Mouse (Mus musculus) retina, postnatal 7 days (tissue): ENCODE data around the gene Shisa8.

Experiments
- DNase-seq: peaks from one replicate; pipeline ENCODE4 v3.0.0-alpha.2; 2012; ENCODE audit warnings: low read depth, low spot score

Gene Shisa8

DNA sequence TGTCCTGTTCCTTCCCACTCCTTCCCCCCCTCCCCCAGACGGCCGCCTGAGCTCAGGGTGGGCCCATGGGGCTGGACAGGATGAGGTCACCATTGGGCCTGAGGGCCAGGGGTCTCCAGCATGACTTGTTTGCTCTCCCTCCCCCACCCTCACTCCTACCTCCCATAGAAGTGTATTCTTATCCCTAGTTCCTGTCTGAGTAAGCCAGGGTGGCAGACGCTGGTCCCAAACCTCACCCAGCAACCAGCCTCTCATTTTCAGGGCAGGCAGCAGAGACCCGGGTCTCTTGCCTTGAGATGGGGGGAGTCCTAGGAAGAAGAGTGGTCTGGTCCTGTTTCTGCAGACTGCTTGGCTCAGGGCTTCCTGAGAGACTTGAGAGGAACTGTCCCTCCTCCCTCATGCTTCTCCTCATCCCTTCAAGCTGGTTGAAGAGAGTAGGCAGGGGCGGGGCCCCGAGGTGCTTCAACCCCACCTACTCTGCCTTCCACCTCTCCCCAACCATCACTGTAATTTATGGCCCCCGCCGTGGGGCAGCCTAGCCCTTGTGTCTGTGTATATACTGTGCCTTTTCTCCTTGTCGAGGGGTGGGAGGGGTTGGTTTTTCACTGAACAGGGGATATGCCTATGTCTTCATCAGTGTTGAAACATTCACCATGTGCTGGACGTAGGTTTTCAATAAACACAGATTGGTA, 7.8 kb downstream of the Shisa8 start:
- DNase-seq: no peak

DNA sequence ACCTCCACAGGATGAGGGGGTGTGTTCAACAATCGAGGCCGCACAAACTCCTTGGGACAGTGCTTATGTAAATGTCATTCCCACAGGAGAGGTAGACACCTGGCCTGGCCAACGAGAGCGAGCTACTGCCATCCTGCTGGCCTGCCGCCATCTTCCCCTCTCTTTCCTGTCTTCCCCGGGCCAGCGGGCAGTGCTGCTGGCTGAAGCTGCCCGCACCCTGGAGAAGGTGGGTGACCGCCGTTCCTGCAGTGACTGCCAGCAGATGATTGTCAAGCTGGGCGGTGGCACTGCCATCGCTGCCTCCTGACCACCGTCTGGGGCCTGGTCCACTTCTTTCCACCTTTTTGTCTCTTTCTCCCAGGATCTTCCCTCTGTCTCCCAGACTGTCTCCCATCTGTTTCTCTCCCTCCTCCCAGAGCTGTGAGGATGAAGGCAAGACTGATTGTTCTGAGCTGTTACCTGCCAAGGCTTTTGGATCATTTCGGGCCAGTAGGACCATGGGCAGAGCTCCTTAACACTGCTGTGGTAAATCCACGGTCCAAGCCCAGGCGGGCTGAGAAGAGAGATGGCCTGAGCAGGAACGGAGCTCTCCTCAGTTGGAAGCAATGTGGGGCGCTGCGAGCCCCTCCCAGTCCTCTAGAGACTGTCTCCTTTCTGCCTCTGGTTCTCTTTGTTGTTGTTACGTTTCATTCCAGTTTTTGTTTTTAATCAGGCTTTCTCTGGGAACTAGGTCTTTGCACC, 8.8 kb downstream of the Shisa8 start:
- DNase-seq: no peak

DNA sequence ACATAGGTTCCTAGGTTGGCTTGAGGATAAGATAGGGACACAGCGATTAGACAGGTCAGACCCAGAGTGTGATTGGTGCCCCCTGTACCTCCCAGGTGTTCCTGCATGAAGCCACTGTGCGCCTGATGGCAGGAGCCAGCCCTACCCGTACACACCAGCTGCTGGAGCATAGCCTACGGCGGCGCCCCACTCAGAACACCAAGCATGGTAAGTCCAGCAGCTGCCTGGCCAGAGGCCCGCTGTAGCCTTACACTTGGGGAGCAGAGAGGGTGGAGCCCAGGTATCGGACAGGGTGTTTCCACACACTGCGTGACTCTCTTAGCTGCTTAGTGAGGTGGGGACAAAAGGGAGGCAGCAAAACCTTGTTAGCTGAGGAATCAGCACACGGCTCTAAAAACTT, 9.5 kb downstream of the Shisa8 start:
- DNase-seq: no peak

DNA sequence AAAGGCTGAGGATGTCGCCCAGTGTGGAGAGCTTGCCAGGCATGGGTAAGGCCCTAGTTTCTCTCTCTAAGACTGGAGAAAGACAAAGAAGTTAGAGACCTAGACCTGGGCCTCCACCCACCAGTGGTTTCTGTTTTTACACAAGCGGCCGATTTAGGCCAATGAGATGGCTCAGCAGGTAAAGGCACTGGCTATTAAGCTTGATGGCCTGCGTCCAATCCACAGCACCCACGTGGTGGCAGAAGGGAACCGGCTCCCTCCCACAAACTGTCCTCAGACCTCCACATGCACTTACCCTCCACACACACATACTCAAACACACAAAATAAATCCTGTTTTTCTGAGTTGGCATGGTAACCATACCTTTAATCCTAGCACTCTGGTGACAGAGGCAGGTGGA, 10.5 kb downstream of the Shisa8 start:
- no peak for DNase-seq

DNA sequence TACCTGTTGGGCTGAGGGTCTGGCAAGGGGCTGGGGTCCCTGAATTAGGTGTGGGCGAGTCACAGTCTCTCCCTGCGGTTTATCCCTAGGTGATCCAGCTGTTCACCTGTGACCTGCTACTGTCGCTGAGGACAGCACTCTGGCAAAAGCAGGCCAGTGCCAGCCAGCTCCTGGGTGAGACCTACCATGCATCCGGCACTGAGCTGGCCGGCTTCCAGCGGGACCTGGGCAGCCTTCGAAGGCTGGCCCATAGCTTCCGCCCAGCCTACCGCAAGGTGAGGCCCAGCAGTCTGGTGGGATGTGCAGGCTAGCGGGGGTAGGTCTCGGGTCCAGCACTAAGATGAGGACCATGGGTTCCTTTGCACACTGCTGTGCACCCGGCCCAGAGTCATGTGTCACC, 13.1 kb downstream of the Shisa8 start:
- DNase-seq: no peak

DNA sequence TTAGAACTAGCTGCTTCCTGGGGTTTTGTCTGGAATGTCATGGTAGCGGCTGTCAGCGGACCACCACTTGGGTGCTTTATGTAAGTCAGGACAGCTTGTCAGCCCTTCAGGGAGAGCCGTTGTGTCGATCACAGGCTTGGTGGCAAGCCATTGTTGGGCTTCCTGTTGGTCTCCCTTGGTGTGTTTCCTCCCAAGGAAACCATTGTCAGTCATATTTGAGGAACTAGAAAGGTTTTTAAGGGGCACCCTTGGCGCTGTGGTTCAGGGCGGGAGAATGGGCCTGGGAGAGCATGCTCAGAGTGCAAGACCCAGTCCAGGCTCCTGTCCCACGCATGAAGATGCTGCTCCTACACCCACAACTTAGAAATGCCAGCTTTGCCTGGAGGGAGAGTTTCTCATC, 14.3 kb downstream of the Shisa8 start:
- no peak for DNase-seq

DNA sequence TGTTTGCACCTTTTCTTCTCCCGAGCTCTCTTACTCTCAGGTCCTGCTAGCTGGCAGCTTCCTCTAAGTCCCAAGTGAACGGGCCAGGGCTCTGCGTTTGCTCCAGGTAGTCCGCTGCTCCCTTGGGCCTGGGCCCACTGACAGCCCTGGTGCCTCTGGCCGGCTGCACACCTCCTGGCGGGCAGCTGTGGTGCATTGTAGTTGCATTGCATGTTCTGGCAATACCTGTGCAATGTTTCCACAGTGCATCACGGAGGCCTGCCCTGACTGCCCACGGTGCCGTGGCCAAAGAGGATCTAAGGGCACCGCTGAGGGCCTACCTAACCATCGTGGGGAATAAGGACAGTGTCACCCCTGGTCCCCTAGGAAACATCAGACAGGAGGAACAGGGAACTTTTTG, 14.7 kb downstream of the Shisa8 start:
- DNase-seq: no peak

DNA sequence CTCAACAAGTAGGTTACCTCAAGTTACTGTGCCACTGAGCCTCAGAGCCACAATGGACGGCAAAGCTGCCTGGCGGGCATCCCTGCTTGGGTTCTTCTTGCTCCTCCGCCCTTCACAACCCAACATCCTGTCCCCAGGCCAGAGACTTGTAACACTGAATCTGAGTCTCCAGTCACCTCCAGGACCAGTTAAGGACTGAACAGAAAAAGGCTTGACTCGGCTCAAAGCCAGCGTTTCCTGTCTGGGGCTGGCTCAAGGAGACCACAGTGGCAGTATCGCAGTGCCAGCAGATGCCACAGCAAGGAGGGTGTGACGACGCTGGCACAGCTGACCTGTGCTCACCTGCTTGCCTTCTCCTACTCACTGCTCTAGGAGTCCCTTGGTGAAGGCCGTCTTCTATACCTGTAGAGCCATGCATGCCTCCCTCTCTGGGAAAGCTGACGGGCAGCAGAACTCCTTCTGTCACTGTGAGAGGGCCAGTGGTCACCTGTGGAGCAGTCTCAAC, 15.3 kb downstream of the Shisa8 start:
- DNase-seq: no peak

DNA sequence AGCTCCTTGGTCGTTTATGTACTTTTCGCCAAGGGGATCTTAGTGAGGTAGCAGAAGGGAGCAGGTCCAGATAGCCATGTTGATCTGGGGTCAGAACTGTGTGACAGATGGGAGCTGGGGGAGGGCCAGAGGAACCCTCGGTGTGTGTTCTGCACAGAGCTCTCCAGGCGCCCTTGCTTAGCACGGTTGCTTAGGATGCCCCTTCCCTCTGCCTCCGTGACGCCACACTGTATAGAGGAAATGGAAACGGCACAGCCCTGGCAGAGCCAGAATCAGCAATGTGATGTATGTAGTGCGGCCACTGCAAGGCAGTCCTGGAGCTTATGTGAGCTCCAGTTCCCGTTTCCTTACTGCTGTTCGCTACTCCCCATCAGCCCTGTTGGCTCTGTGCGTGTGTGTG, 16.3 kb downstream of the Shisa8 start:
- DNase-seq: no peak

DNA sequence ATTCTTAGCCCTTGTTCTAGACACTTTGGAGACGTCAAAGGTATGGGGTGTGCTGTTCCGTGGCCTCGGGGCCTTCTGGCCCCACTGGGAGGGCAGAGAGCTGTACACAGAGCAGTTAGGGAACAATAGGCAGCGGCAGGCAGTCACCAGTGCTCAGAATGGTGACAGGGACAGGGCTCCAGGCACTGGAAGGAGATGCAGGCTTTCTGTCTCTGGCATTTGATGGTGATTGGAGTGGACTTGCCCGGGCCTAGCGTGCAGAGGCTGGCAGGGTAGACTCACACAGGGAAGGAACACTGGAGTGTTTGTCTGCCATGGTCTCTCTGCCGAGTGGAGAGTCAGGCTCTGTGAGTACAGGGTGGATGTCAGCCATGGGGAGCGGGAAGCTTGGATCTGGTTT, 20.0 kb downstream of the Shisa8 start:
- DNase-seq: no peak

DNA sequence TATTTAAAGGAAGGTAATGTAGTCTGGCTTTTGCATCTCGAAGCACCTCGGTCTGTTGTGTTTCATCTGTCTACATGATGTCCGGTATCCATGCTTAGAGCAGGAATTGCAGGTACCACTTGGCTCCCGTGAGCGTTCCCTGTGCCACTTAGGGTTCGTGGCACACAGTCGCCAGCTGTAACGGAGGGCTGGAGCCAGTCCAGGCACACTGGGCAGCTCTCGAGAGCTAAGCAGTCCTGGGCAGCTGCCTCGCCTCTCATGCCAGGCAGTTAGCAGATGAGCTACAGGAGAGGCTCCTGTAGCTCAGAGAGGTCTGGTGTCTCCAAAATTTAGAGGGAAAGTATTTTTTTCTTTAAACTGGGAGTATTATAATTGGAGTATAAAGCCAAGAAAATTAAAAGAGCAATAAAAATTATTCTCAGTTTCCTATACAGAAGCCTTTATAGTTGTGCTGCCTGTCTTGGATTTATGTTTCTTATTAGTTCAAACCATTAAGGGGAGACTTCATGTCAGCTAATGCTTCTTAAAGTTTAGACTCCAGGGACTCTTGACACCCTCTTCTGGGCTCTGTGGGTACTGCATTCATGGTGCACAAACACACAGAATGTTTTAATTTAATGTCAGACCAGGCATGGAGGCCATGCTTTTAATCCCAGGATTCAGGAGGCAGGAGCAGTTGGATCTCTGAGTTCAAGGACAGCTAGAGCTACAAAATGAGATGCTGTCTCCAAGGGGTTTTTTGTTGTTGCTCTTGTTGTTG, 24.0 kb downstream of the Shisa8 start:
- DNase-seq: no peak

DNA sequence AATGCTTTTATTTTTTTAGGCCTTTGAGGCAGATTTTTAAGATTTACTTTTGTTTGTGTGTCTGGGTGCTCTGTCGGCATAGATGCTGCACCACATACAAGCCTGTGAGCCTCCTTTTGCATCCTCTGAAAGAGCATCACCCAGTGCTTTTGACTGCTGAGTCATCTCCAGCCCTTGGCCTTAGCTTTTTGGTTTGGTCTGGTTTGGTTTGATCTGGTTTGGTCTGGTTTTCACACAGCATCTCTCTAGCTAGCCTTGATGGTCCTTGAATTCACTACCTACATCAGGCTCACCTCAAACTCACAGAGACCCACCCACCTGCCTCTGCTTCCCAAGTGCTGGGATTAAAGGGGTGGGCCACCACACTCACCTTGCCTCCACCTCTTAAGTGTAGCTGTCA, 24.7 kb downstream of the Shisa8 start:
- DNase-seq: no peak

DNA sequence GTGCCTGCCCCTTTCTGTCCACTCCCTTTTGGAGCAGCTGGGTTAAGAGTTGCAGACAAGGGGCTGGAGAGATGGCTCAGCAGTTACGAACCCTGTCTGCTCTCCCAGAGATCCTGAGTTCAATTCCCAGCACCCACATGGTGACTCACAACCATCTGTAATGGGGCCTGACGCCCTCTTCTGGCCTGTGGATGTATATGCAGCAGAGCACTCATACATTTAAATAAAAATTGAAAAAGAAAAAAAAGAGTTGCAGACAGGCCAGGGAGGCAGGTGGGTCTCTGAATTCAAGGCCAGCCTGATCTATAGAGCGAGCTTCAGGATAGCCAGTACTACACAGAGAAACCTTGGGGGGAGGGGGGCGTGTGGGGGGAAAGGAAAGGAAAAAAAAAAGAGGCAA, 25.2 kb downstream of the Shisa8 start:
- no peak for DNase-seq

DNA sequence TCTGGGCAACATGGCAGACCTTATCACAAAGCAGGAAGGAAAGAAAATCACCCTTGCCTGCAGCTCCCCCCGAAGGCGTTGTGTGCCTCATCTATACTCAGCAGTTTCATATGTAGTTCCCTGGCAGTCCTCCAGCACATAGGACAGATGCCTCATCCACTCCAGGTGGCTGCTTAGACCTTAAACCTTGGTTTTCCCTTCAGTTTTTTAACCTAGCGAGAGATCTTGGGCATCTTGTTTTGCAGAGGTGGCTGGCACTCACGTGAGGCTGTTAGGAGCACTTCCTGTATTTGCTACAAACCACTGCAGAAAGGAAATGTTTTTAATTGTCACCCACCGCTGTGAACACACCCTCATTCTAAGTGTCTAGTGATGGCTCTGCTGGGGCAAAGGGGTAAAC, 25.7 kb downstream of the Shisa8 start:
- no peak for DNase-seq

DNA sequence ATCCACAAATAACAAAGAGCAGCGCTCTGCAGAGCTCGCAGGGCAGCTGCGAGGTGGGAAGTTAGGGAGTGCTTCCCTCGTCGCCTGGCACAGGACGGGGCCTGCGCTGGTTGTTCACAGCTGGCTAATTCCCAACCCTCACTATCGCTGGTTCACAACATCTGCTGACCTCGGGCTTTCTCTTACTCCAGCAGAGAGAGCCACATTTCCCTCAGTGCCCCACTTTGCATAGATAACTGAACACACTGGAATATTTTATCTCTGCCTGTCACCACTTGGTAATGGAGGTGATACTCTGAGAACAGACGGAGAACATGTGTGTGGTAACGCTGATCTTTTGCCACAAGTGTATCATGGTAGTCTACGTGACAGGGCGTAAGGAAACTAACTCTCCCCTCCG, 26.5 kb downstream of the Shisa8 start:
- DNase-seq: no peak

DNA sequence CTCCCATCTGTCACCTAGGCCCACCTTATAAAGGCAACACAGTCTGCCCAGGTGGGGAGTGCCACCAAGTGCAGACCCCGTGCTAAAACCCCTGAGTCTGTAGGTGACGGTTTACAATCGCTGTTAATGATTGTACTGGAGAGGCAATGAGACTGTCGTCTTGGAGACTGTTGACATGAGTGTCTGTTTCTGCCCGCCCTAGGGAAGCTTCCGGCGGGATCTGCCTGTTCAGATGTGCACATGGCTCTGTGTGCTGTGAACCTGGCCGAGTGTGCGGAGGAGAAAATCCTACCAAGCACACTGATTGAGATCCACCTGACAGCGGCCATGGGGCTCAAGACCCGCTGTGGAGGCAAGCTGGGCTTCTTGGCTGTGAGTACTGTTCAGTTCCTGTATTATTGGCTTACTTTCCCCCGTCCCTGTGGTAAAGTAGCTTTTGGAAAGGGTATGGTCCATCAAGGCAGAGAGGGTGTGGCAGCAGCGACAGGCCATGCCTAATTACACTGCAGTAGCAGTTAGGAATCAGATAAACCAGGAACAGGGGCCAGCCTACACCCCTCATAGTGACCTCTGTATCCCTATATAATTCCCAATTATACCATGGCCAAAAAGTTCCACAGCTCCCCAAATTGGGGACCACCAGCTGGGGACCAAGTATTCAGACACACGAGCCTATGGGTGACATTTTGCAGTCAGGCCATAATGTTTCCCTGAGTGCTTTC, 27.4 kb downstream of the Shisa8 start:
- DNase-seq: no peak

DNA sequence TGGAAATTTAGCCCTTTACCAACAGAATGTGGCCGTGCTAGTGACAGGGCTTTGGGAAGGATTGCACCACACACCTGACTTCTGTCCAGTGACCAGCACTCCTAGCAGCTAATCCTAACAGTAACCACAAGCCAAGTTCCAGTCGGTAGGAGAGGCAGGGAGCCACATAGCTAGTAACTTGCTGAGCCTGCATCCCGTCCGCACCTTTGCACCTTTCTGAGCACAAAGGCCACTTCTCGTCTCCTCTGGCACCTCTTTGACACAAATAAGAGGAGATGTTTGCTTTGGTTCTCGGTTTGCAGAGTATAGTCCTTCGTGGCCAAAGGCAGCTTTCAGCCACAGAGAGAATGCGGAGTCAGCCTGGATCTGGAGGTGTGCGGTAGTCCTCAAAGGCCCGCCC, 28.0 kb downstream of the Shisa8 start:
- no peak for DNase-seq

DNA sequence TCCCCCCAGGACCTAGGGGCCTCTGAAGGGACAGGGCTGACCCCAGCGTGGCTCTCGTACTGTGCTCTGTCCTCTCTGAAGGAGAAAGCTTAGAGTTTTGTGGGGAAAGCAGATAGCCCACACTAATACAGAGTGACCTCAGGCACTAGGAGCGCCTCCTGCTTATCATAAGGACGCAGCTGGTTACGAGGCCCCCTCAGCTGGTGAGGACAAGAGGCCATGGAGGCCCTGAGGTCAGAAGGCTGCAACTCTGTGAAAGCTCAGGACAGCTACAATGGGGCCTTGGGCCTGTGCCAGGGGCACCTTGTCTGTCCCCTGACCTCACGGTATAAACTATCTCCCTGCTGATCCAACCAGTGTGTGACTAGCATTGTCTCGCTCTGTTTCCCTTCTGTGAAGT, 28.4 kb downstream of the Shisa8 start:
- no peak for DNase-seq

DNA sequence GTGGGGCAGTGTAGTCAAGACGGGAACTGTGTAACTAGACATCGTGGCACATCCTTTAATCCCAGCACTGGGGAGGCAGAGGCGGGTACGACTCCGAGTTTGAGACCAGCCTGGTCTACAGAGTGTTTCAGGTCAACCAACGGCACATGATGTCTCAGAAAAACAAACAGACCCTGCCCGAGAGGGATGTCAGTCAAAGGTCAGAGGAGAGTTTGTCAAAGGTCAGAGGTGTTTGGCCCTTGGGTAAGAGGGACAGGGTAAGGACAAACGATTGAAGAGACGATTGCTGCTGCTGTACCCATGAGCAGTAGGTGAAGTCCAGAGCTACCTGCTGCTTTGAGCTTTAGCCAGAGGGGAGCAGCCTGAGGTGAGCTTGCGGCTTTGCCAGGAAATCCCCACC, 29.0 kb downstream of the Shisa8 start:
- no peak for DNase-seq

DNA sequence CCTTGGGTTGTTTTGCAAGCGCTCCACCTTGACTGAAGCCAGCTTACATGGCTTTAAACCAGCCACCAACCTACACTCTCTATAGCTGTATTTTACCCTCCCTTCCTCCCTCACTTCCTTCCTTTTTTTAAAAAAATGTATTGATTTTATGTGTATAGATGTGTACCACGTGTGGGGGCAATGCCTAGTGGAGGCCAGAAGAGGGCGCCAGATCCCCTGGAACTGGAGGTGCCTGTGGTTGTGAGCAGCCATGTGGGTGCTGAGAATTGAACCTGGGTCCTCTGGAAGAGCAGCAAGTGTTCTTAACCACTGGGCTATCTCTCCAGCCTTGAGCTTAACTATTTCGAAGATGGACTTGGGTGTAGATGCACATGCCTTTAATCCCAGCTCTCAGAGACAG, 30.3 kb downstream of the Shisa8 start:
- no peak for DNase-seq

DNA sequence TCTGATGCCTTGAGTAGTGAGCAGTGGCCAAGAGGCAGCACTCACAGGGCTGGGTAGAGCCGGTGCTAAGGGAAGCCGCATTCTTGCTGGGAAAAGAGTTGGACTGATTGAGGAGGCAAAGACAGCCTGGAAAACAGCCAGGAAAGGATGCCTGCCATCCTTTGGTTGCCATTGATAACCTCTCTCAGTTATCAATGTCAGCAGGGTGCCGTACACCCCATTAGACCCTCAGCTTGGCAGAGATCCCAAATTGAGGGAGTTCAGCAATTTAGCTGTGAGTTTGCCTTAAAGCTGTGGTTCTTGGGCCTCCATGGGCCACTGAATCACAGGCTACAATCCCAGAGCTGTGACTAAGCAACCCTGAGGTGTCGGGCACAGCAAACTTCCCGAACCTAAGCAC, 31.5 kb downstream of the Shisa8 start:
- no peak for DNase-seq

DNA sequence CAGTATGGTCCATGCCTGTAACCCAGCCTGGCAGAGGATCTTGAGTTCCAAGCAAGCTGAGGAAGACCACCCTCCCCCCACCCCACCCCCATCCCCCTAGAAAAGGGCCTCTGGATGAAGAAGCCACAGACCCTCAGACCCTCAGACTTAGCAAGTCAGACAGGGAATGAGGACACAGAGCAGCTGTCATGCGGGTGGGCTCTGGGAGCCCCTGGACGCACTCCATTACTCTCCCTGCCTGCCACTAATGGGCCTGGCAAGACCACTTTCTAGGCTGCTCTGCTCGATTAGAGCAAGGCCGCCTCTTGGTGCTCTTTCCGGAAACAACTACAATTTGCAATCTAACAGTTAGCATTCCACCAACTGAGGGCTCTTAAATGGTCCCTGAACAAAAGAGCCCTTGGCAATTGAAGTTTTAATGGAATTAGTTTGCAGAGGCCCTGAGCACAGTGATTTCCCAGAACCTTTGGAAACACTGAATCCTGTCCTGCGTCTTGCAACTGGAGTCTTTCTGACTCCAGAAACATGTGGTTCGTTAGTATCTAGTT, 34.8 kb downstream of the Shisa8 start:
- no peak for DNase-seq
